Mouse (Mus musculus) thymus, postnatal 14 days (tissue): ENCODE data around the gene Snx6.
"Not testable (repeated sequence)": the region's sequence is repeated elsewhere in the genome, so short reads cannot be mapped to it uniquely, and the experiment has no call there.

Experiments
- DNase-seq: peaks from one replicate; pipeline ENCODE4 v3.0.0; 2021

The Snx6 gene

GRCm38 (mm10) chr12:54795153-54795998, at the start of gene Snx6:
Gene Snx6, minus strand, starts transcription at chr12:54795703.
- DNase-seq = peak; percentile 87

- DNase-seq = no peak
Observed at GRCm38 (mm10) chr12:54844415-54844814, 48.9 kb upstream of the Snx6 start.

- DNase-seq = no peak
Observed at GRCm38 (mm10) chr12:54841576-54841975, 46.1 kb upstream of the Snx6 start.

GRCm38 (mm10) chr12:54839815-54840214, 44.3 kb upstream of the Snx6 start:
- DNase-seq = no peak

- no peak for DNase-seq
Observed at GRCm38 (mm10) chr12:54838931-54839330, 43.4 kb upstream of the Snx6 start.

GRCm38 (mm10) chr12:54835608-54836570, 40.4 kb upstream of the Snx6 start:
- no peak for DNase-seq

- peak; percentile 58 for DNase-seq
Observed at GRCm38 (mm10) chr12:54834925-54835447, 39.5 kb upstream of the Snx6 start.

GRCm38 (mm10) chr12:54833856-54834399, 38.4 kb upstream of the Snx6 start:
- peak; percentile 24 for DNase-seq

GRCm38 (mm10) chr12:54831927-54832326, 36.4 kb upstream of the Snx6 start:
- not testable (repeated sequence) for DNase-seq

- peak; percentile 84 for DNase-seq
Observed at GRCm38 (mm10) chr12:54830574-54830973, 35.1 kb upstream of the Snx6 start.

- no peak for DNase-seq
Observed at GRCm38 (mm10) chr12:54829876-54830275, 34.4 kb upstream of the Snx6 start.

GRCm38 (mm10) chr12:54828043-54828442, 32.5 kb upstream of the Snx6 start:
- DNase-seq = no peak

- peak; percentile 41 for DNase-seq
Observed at GRCm38 (mm10) chr12:54825202-54825601, 29.7 kb upstream of the Snx6 start.

GRCm38 (mm10) chr12:54822836-54823426, 27.4 kb upstream of the Snx6 start:
- no peak for DNase-seq

- no peak for DNase-seq
Observed at GRCm38 (mm10) chr12:54820684-54821161, 25.2 kb upstream of the Snx6 start.

- no peak for DNase-seq
Observed at GRCm38 (mm10) chr12:54819181-54819935, 23.9 kb upstream of the Snx6 start.

GRCm38 (mm10) chr12:54810142-54810541, 14.6 kb upstream of the Snx6 start:
- DNase-seq = no peak

- DNase-seq = no peak
Observed at GRCm38 (mm10) chr12:54807481-54807880, 12.0 kb upstream of the Snx6 start.

- DNase-seq = no peak
Observed at GRCm38 (mm10) chr12:54806131-54806530, 10.6 kb upstream of the Snx6 start.

GRCm38 (mm10) chr12:54805254-54806002, 9.9 kb upstream of the Snx6 start:
- DNase-seq = no peak

GRCm38 (mm10) chr12:54803531-54803930, 8.0 kb upstream of the Snx6 start:
- DNase-seq = no peak
